Mouse (Mus musculus) cerebellum, adult 8-10 months (tissue): ENCODE data around the gene Acacb.

Experiments used
- DNase-seq: peaks from one replicate; pipeline ENCODE4 v3.0.0; 2022

Gene Acacb

DNA sequence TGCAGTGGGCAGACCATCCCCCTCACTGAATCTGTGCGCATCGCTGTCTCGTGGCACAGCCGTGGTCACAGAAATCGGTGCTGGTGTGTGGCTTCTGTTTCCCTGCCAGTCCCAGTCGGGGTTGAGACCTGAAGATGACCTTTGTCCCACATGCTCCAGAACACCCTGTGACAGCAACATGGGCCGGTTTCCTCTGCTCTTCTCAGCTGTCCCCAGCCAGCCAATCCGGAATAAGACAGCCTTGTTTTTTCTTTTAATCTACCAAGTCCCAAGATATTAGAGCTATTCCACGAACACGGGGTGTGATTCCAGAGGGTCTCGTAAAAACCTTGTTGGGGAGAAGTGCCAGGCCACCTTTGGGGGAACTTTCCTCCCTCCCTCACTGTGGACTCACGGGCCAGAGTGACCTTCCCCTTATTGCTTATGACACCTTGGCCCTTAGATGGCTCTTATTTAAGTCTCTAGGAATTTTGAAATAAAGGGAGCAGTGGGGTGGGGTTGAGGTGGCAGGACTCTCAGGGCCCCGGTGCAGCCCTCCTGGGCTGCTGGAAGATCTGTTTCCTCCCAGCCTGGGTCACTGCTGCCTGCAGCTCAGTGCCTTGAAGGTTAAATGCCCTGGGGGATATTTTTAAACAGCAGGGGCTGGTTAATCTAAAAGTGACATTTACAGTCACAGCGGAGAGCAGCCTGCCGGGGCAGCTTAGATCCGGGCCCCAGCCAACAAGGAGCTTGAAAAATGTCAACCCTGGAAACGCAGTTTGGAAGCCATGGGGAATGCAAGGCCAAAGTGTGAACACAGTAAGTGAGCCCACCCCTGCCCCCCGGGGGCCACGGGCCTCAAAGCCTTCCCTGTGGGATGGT is at the start of gene Acacb:
Gene Acacb, plus strand, starts transcription at position 508 of the 861 bp plus-strand sequence.
- DNase-seq = no peak

DNA sequence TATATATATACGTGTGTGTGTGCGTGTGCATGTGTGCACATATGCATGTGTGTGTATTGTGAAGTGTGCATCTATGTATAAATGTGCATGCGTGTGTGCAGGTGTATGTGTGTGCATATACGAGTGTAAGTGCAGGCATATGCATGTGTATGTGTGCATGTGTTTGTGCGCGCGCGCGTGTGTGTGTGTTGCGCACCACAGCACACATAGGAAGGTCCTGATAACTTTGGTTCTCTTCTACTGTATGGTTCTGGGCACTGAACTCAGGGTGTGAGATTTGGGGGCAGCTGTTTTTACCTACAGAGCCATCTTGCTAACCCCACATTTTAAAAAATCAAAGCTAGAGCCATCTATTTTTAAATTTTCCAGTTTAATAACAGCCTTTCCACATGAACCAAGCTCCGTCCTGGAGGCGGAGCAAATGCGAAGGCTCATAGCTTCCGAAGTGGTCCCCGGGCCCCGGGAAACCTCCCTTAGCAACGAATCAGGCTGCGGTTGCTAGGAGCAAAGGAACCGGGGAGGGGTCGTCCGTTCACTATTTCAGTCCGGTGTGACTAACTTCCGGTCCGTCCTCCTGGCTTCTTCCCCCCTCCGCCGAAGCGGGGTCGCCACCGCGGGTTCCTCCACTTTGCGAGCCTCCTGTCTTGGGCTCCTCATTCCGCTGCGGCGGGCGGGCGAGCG is 46.5 kb upstream of the Acacb start:
- peak; percentile 96 for DNase-seq

DNA sequence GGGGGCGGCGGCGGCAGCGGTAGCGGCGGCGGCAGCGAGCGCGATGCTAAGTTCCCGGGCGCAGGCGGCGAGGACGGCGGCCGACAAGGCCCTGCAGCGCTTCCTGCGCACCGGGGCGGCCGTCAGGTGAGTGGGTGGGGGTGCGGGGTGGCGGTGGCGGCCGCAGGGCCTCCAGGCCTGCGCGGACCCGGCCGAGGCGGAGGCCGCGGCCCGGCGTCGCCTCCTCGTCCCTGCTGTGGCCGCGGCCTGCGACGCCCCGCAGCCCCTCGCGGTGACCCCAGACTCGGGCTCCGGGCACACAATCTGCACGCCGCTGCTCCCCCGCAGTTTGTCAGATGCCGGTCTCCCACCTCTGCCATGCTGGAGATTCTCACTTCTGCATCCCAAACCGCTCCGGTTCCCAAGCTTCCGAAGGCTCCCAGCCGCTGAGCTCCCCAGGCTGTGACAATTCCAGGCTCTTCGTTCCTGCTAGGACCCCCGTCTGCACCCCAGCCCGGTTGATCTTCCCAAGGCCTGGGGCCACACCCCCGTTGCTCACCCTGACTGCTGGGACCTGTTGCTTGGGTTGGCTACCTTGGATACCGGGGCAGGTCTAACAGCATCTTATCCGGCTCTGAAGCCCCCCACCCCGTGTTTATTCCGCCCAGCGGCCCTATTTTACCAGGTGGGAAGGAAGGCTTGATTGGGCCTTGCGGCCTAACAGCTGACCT is 45.8 kb upstream of the Acacb start:
- DNase-seq = peak; percentile 35

DNA sequence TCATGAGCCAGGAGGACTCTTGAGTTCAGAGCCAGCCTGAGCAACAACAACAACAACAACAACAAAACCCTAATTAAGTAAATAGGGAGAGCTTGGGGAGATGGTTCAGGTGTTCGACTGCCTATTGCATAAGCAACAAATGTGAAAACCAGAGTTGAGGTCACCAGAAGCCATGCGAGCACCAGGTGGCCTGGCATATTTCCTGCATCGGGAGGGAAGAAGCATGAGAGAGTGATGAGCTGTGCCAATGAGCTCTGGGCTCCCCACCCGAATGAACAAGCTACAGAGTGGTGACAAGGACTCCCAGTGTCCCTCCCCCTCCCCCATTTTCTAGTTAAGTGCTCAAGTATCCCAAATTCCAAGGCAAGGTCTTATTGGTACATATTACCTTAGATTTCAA is 44.5 kb upstream of the Acacb start:
- no peak for DNase-seq

DNA sequence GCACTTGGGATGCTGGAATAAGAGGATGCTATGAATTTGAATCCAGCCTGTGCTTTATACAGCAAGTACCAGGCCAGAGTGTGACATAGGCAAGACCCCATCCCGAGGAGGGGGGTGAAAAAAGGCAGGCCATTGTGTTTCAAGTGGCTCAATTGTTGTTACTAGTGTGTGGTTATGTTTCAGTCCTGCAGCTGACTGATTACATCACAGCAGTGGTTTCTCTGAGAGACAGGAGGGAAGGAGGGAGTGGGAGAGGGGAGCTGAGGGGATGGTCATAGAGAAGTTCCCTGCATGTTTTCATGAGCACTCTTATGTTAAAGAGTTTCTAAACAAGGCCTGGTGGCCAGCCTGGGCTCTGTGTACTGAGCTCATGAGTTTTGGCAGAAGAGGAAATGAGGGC is 43.5 kb upstream of the Acacb start:
- DNase-seq = no peak

DNA sequence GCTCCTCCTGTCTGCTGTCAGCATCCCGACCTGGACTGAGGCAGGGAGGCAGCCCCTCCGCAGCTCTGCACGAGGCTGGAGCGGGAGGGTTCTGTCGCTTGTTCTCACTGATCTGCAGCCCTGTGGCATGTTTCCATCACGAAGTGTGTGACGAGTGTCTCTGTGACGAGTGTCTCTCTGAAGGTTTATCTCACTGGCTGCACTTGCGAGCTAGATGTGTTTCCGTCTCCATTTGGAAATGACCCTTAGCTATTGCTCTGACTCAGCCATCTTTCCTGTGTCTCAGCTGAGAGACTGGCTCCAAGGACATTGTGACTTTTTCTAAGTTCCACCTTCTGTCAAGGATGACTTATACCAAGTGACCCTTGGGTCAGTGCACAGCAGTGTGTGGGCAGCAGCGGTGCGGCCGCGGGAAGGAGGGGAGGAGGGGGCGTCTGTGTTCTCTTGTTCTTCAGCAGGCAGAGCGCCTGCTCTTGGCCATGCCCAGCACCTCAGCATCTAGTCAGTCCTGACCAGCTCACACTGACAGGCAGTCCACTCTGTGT is 39.9 kb upstream of the Acacb start:
- DNase-seq = no peak

DNA sequence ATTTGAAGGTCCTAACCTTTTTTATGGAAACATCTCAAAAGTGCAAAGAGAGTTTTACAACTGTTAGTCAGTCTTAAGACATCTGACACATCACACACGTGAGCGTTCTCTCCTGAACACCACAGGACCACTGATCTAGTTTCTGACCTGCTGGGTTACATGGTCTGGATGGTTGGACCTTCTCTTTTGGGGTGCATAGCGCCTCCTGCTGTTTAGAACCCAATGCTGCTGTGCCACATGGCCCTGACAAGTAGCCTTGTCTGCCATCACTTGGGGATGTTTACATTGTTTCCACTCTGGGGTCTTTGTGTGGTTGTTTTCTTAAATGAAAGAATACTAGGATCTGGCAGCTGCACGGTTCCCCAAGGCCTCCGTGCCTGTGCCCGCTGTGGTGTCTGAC is 33.0 kb upstream of the Acacb start:
- no peak for DNase-seq

DNA sequence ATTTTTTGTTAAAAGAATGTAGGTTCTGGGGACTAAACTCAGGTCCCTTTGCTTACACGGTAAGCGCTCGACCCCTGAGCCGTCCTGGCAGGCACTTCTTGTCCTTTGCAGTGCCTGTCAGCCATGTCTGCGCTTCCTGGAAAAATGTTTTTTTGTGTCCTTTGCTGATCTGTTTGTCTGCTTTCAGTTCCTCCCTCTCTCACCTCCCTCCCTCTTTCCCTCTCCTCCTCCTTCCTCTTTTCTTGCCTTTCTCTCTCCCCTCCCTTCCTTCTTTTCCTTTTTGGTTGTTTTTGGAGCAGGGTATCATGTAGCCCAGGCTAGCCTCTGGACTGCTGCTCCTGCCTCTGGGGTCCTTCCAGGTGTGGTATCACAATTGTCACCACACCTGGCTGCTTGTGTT is 31.3 kb upstream of the Acacb start:
- DNase-seq = no peak

DNA sequence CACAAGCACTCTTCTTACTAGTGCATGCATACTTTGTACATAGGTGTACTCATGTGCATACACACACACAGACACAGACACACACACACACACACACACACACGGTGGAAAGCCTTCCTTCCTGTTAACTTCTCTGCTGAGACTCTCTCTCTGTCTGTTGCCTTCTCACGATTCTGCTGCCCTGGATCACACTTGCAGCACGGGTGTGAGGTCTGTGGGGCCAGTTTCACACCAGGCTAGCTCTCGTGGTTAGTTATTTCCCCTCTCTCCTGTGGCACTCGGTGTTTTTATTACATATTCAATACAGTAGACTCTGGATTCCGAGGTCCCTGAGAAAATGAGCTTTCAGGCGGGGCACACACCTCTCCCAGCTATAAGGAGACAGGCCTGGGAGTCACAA is 29.7 kb upstream of the Acacb start:
- no peak for DNase-seq

DNA sequence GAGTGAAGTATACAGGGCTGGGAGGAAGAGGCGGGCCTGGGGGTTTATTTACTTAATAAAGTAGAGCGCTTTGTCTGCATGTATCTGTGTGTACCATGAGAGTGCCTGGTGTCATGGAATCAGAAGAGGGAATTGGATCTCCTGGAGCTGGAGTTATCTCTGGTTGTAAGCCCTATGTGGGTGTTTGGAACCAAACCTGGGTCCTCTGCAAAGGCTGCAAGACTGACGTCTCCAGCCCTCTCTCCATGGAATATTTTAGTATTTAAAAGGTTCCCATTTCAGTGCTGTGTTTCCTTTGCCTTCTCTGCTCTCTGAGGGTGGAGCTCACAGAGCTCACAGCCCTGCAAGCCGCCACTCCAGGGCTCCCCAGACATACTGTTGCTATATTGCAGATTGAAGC is 26.5 kb upstream of the Acacb start:
- DNase-seq = no peak

DNA sequence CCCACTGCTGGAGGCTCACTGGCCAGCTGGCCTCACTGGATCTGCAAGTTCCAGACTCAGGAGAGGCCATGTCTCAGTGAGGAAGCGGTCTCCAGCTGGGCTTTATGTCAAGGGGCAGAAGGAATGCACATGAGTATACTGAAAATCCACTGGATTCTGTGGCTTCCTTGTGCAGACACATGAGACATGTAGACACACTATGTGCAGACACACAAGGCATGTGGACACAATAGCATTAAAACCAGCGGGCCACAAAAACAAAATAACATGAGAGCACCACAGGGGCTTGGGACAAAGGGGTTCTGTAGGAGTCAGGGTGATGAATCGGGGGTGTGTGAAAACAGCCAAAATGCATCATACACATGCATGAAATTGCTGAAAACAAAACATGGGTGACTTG is 20.3 kb upstream of the Acacb start:
- no peak for DNase-seq

DNA sequence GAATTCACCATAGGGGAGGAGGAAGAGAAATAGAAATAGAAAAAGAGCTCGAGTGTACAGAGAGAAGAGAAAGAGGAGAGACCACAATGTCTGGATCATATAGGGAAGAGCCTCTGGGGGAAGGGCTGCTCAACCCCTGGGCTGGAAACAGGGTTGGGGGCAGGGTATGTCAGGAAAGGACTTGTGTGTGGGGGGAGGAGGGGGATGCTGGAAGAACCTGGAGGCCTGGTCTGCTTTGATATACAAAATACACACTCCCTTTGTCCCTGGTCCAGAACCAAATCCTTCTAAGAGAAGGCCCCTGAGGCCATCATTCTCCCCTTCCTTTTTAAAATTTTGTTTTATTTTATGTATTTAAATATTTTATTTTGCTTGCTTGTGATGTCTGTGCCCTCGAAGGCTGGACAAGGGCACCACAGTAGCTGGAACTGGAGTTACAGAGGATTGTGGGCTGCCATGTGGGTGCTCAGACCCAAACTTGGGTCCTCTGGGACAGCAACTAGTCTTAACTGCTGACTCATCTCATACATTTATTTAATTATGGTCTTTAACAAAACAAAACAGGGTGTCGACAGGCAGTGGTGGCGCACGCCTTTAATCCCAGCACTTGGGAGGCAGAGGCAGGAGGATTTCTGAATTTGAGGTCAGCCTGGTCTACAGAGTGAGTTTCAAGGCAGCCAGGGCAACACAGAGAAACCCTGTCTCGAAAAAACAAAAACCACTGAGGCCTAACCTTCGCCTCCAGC is 19.7 kb upstream of the Acacb start:
- DNase-seq = no peak

DNA sequence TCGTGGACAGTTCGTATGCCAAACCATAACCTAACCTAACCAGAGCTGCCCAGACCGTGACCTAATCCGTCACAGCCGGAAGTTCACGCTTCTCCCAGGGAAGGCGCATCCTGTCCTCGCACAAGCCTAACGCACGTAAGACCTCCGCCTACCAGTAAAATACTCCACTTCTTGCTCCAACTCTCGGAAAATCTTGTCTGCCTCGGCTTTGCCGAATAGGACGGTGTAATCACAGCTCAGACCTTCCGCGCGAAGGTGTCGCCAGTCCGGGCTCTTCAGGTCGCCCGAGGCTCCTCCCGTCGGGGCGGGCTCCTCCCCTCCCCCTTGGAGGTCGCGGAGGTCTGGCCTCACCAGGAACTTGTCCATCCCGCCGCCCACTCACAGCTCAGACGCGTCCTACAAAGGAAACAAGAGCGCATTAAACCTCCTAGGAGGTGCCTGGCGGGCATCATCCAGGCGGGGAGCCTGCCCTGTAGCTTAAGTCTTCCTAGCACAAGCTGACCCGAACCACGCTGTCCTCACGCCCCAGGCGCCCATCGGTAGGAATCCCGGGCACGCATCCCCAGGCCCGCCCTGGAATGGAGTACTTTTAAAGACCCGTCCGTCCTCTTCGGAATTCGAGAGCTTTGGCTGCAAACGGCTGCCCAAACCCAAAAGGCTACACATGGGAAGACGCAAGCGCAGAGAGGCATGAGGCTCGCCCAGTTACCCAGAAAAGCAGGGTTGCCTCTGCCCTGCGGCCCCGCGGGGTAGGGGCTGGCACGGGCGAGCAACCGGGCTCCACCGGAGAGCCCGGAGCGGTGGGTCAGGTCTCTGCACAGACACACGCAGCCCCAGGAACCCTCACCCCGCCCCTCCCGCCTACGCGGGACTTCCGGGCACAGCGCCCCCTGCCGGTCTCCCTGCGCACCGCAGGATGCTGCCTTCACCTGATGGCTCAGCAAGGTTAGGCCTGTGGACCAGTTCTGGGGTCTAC is 18.7 kb upstream of the Acacb start, which contains the start of gene Alkbh2:
Gene Alkbh2, minus strand, starts transcription at position 845 of the 976 bp plus-strand sequence.
- DNase-seq = peak; percentile 84

DNA sequence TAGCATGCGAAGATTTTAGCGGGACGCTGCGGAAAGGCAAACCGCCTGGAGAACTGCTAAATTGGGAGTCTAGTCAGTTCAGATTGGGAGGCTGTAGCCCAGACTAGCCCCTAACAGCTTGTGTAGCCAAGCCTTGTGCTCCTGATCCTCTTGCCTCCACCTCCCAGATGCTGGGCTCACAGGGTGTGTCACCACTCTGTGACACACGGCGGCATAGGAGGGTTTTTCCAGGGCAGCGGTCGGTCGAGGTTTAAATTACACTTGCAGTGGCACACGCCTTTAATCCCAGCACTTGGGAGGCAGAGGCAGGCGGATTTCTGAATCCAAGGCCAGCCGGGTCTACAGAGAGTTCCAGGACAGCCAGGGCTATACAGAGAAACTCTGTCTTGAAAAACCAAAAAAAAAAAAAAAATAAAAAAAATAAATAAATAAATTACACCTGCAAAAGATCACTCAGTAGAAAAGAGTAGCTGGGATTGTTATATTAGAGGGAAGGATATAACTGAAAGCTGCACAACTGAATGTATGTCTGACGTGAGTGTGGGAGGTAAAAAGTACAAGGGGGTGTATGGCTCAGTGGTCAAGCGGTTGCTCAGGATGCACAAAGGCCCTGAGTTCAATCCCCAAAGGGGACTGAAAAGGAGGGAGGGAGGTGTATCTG is 16.7 kb upstream of the Acacb start:
- no peak for DNase-seq

DNA sequence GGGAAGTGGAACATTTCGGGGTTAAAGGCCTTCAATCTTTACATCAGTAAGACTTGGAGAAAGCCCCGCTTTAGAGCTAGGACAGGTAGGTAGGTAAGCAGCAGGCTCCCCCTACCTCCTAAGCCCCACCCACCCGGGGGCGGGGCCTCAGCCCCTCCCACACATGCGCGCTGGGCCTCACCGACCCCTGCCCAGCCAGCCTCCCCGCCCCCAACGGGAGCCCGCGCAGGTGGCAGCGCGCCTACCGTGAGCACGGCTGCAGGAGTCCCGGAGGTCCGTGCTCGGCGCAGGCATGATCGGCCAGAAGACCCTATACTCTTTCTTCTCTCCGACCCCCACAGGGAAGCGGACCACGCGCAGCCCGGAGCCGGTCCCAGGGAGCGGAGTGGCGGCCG is 16.1 kb upstream of the Acacb start, which contains the start of gene Ung:
Gene Ung, plus strand, starts transcription at position 176 of the 395 bp plus-strand sequence.
- DNase-seq = peak; percentile 54

DNA sequence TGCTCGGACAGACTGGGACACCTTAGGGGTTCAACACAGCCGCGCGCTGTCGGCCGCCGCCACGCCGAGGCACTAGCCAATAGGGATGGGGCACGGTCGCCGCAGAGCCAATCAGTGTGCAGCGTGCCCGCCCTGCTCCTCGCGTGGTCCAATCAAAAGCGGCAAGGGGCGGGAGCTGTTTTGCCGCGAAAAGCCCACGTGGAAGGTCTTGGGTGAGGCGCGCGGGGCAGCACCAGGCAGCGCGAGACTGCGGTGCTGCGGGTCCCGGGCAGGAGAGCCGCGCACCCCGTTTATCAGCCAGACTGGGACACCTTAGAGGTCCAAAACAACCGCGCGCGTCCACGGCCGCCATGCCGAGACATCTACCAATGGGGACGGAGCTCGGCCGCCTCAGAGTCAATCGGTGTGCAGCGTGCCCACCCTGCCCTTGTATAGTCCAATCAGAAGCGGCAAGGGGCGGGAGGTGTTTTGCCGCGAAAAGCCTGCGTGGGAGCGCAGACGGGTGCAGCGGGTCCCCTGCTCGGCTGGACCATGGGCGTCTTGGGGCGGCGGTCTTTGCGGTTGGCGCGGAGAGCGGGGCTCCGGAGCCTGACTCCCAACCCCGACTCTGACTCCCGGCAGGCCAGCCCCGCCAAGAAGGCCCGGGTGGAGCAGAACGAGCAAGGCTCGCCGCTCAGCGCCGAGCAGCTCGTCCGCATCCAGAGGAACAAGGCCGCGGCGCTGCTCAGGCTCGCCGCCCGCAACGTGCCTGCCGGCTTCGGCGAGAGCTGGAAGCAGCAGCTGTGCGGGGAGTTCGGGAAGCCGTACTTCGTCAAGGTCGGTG is 15.4 kb upstream of the Acacb start:
- DNase-seq = peak; percentile 96

DNA sequence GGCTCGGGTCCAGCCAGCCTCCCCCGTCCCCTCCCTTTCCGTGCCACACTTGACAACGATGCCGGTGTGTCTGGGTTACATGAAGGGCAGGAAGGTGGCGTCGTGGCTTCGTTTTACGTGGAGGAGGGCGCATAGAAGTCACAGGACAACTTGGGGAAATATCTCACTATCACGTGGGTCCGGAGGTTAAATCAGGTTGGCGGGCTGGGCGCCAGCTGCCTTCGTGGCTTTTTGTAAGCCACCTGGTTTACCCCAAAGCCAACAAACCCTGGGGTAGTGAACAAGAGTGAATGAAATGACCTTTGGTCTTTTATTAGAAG is 14.9 kb upstream of the Acacb start:
- DNase-seq = no peak

DNA sequence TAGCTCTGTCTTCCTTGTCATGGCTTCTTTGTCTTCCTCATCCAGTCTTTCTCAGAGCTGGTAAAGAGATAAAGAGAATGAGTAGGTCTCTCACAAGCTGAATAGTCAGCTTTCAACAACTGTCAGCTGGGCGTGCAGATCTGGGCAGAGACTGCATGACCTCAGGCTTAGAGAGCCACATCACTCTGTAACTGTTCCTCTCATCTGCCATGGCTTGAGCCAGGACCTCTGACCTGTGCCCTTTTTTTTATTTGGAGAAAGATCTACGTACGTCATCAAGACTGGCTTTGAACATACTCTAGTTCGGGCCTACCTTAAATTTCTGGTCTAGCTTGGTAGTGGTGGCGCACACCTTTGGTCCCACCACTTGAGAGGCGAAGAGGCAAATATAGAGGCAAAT is 13.5 kb upstream of the Acacb start:
- no peak for DNase-seq

DNA sequence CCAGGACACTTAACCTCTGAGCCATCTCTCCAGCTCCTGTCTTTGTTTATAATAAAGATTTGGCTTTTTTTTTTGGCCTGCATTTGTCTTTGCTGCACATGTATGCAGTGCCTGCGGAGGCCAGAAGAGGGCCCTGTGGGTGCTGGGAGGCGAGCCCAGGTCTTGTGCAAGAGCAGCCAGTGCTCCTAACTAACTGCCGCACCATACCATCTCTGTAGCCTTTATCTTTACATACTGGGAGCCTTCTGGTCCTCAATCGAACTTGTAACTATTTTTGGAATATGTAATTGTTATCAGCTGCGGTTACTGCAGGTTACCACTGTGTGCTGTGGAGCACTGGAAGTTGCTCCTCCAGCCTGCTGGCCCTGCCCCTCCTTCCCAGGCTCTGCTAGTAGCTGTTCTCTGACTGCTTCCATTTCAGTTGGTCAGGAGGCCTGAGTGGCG is 12.2 kb upstream of the Acacb start:
- peak; percentile 37 for DNase-seq

DNA sequence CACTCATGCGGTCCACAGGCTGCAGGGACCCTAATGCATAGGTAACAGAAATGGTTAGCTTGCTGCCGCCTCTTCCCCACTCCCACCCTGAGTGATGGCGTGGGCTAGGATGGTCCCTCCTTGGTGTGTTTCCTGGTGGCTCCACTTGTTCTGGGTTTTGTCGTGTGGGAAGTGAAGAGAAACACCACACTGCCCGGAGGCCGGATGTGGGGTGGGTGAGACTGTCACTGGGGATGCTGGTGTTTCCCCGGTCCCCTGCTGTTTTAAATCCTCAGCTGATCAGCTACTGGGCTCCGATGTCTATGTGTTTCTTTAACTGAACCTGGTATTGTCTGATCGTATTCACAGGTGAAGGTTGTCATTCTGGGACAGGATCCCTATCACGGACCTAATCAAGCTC is 10.8 kb upstream of the Acacb start:
- no peak for DNase-seq
